Mouse (Mus musculus): Measurements from ENCODE around the gene Tbc1d10a. TPM values are rescaled to one million over a fixed set of nuclear protein-coding genes. Genes with fewer than 3 reads are reported as not detected.

The Tbc1d10a gene
- total and polyA plus RNA-seq, 2 experiments from 2014 or later = 33.1 to 42.0 TPM

GRCm38 (mm10) chr11:4237389-4237912 lies 50.9 kb downstream of the Tbc1d10a start:
- Histone ChIP-seq H3K4me2 (ENCODE audit: low read depth) (no peak overlapping the region), H3K4me1 (ENCODE audit: insufficient read depth) (no peaks in the 10 kb centered on the region), H3K27ac (ENCODE audit: low read depth, low read length) (no peak overlapping the region), H3K4me3 (ENCODE audit: low read depth, low read length) (no peak overlapping the region), H3K36me3 (ENCODE audit: insufficient read depth) (no peaks in the 10 kb centered on the region), H3K27me3 (ENCODE audit: insufficient read depth, low read length) (no peaks in the 10 kb centered on the region), H3K9ac (no peak overlapping the region), H3K9me3 (ENCODE audit: low read length) (no peaks in the 10 kb centered on the region)
- TF ChIP-seq CTCF (IDR thresholded peaks at IDR 0.05; ENCODE audit: low read depth) = no peak
- WGBS = 85% methylated on average over 18 of the region's 18 CpGs
- ATAC-seq (no peak), DNase-seq (no peak)

DNA sequence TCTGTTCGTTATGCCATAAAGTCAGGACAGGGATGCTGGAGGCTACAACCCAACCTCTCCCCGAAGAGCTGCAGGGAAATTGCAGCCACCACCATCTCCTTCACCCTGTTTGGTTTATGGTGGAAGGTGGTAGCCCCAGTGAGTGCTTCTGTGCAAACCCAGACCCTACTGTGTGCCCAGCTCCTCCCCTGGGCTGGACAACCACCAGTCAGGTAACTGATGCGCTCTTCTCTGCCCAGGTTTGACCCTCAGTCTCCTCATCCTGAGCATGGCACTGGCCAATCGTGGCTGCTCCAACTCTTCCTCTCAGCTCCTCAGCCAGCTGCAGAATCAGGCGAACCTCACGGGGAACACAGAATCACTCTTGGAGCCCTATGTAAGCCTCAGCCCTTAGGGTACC lies 51.6 kb downstream of the Tbc1d10a start:
- DNase-seq (no peak), ATAC-seq (no peak)
- Histone ChIP-seq H3K4me3 (ENCODE audit: low read depth, low read length) (no peak overlapping the region), H3K36me3 (ENCODE audit: insufficient read depth) (no peaks in the 10 kb centered on the region), H3K4me2 (ENCODE audit: low read depth) (no peak overlapping the region), H3K9ac (no peak overlapping the region), H3K27ac (ENCODE audit: low read depth, low read length) (no peak overlapping the region), H3K27me3 (ENCODE audit: insufficient read depth, low read length) (no peaks in the 10 kb centered on the region), H3K4me1 (ENCODE audit: insufficient read depth) (no peaks in the 10 kb centered on the region), H3K9me3 (ENCODE audit: low read length) (no peaks in the 10 kb centered on the region)
- TF ChIP-seq CTCF (IDR thresholded peaks at IDR 0.05; ENCODE audit: low read depth) = no peak
- 92% methylated on average over 6 of the region's 6 CpGs for WGBS

GRCm38 (mm10) chr11:4239691-4240090 lies 53.1 kb downstream of the Tbc1d10a start:
- no peak for TF ChIP-seq CTCF (IDR thresholded peaks at IDR 0.05; ENCODE audit: low read depth)
- 94% methylated on average over 23 of the region's 23 CpGs for WGBS
- DNase-seq (no peak), ATAC-seq (no peak)
- no peaks in the 10 kb centered on the region for H3K27me3 ChIP-seq (ENCODE audit: insufficient read depth, low read length)
- H3K4me1 ChIP-seq (ENCODE audit: insufficient read depth) = no peaks in the 10 kb centered on the region
- H3K9ac ChIP-seq = no peak overlapping the region
- H3K9me3 ChIP-seq (ENCODE audit: low read length) = no peaks in the 10 kb centered on the region
- no peak overlapping the region for H3K4me2 ChIP-seq (ENCODE audit: low read depth)
- no peak overlapping the region for H3K27ac ChIP-seq (ENCODE audit: low read depth, low read length)
- H3K4me3 ChIP-seq (ENCODE audit: low read depth, low read length) = no peak overlapping the region
- no peaks in the 10 kb centered on the region for H3K36me3 ChIP-seq (ENCODE audit: insufficient read depth)

GRCm38 (mm10) chr11:4240151-4240550 lies 53.6 kb downstream of the Tbc1d10a start:
- Histone ChIP-seq H3K9ac (no peak overlapping the region), H3K4me2 (ENCODE audit: low read depth) (no peak overlapping the region), H3K4me1 (ENCODE audit: insufficient read depth) (no peaks in the 10 kb centered on the region), H3K36me3 (ENCODE audit: insufficient read depth) (no peaks in the 10 kb centered on the region), H3K27ac (ENCODE audit: low read depth, low read length) (no peak overlapping the region), H3K27me3 (ENCODE audit: insufficient read depth, low read length) (no peaks in the 10 kb centered on the region), H3K9me3 (ENCODE audit: low read length) (no peaks in the 10 kb centered on the region), H3K4me3 (ENCODE audit: low read depth, low read length) (no peak overlapping the region)
- no peak for DNase-seq
- ATAC-seq = no peak
- 82% methylated on average over 7 of the region's 7 CpGs for WGBS
- no peak for TF ChIP-seq CTCF (IDR thresholded peaks at IDR 0.05; ENCODE audit: low read depth)

DNA sequence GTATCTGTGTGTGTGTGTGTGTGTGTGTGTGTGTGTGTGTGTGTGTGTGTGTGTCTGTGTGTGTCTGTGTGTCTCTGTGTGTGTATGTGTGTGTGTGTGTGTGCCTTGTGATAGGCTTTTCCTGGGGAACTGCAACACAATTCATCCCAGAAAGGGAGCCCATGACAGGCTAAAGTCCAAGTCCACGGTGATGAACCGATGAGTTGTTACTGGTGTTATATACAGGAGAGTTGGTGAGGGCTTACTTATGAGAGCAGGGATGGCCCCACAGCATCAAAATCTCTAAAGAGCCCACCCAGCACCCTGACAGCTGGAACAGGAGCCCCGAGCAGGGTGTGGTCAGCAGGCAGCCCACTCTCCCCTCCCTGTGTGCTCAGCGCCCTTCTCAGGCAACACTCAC lies 54.6 kb downstream of the Tbc1d10a start:
- no peaks in the 10 kb centered on the region for H3K36me3 ChIP-seq (ENCODE audit: insufficient read depth)
- no peaks in the 10 kb centered on the region for H3K9me3 ChIP-seq (ENCODE audit: low read length)
- H3K27ac ChIP-seq (ENCODE audit: low read depth, low read length) = no peak overlapping the region
- no peak for TF ChIP-seq CTCF (IDR thresholded peaks at IDR 0.05; ENCODE audit: low read depth)
- ATAC-seq (no peak), DNase-seq (no peak)
- H3K27me3 ChIP-seq (ENCODE audit: insufficient read depth, low read length) = no peaks in the 10 kb centered on the region
- no peak overlapping the region for H3K4me2 ChIP-seq (ENCODE audit: low read depth)
- 77% methylated on average over 4 of the region's 4 CpGs for WGBS
- no peaks in the 10 kb centered on the region for H3K4me1 ChIP-seq (ENCODE audit: insufficient read depth)
- no peak overlapping the region for H3K9ac ChIP-seq
- H3K4me3 ChIP-seq (ENCODE audit: low read depth, low read length) = no peak overlapping the region

DNA sequence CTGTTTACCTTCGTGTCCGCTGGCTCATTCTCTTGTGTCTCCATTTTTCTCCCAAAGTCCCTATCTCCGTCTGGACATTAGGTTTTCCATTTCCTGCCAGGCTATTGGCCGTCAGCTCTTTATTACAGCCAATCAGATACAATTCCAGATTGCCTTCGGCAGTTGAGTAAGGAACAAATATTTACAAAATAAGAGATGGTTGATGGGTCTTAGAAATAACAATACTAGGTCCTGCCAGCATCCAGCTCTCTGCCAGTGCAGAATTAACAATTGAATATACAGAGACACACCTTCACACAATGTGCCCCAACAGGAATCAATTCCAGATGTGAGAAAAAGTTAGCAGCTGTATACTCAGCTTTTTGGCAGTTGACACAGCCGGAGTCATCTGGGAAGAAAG lies 59.5 kb downstream of the Tbc1d10a start:
- no peaks in the 10 kb centered on the region for H3K27me3 ChIP-seq (ENCODE audit: insufficient read depth, low read length)

GRCm38 (mm10) chr11:4246623-4247022 lies 60.0 kb downstream of the Tbc1d10a start:
- no peak for DNase-seq
- no peak for ATAC-seq
- Histone ChIP-seq H3K9me3 (ENCODE audit: low read length) (no peaks in the 10 kb centered on the region), H3K27ac (ENCODE audit: low read depth, low read length) (no peak overlapping the region), H3K36me3 (ENCODE audit: insufficient read depth) (no peaks in the 10 kb centered on the region), H3K4me2 (ENCODE audit: low read depth) (no peak overlapping the region), H3K4me1 (ENCODE audit: insufficient read depth) (no peaks in the 10 kb centered on the region), H3K4me3 (ENCODE audit: low read depth, low read length) (no peak overlapping the region), H3K9ac (no peak overlapping the region), H3K27me3 (ENCODE audit: insufficient read depth, low read length) (no peaks in the 10 kb centered on the region)
- WGBS = 78% methylated on average over 4 of the region's 4 CpGs
- TF ChIP-seq CTCF (IDR thresholded peaks at IDR 0.05; ENCODE audit: low read depth) = no peak

More for the DNA sequence above, 59.5 kb downstream of the Tbc1d10a start:
- DNase-seq (no peak), ATAC-seq (no peak)
- Histone ChIP-seq H3K4me1 (ENCODE audit: insufficient read depth) (no peaks in the 10 kb centered on the region), H3K4me3 (ENCODE audit: low read depth, low read length) (no peak overlapping the region), H3K4me2 (ENCODE audit: low read depth) (no peak overlapping the region), H3K36me3 (ENCODE audit: insufficient read depth) (no peaks in the 10 kb centered on the region), H3K9me3 (ENCODE audit: low read length) (no peaks in the 10 kb centered on the region), H3K9ac (no peak overlapping the region), H3K27ac (ENCODE audit: low read depth, low read length) (no peak overlapping the region)
- WGBS = 74% methylated on average over 6 of the region's 6 CpGs
- no peak for TF ChIP-seq CTCF (IDR thresholded peaks at IDR 0.05; ENCODE audit: low read depth)

Measured in forebrain, postnatal 0 days (tissue).